8 mouse cellular contexts compared by ENCODE assay signal in genomic region chr17:22360572-22360971, GRCm38 (mm10). TPM values are rescaled to one million over a fixed set of nuclear protein-coding genes. Genes with fewer than 3 reads are reported as not detected.
DNase-seq lines count a peak whose midpoint lies in the region; ATAC-seq and TF ChIP-seq lines count a peak whose summit lies in the region.

No protein-coding gene starts in this region.

- intact Hi-C loops in left cerebral cortex, postnatal 14 days (cut with DNase I), result no loop called here

- no peak for ATAC-seq in lung, postnatal 0 days
- peak; percentile 26; the same call in 1 of the 2 replicates for ATAC-seq in erythroblast, adult 5-6 weeks (replicated peaks; ENCODE audit: low FRiP score, poor library complexity, severe bottlenecking)
- no peak for ATAC-seq in limb, embryonic 13.5 days (ENCODE audit: low FRiP score, low read depth)

- DNase-seq in lung, postnatal 0 days (ENCODE audit: low spot score), result peak; percentile 8
- DNase-seq in lung, postnatal 25 days (ENCODE audit: low spot score), result no peak
- DNase-seq in splenic B cell, adult 2 months (ENCODE audit: low read depth, low spot score), result peak; percentile 29
- no peak for DNase-seq in left cerebral cortex, adult 11 months (ENCODE audit: low spot score)
- no peak for DNase-seq in spleen, adult 18-20 months
- DNase-seq in left cerebral cortex, postnatal 14 days (ENCODE audit: low spot score in 2 of 2), result no peak

- peak overlapping the region; percentile 56 for H3K4me3 ChIP-seq in lung, postnatal 0 days (ENCODE audit: low read depth, low read length)
- H3K4me3 ChIP-seq in limb, embryonic 13.5 days, result peak overlapping the region; percentile 57

- 24% methylated on average over 5 of the region's 5 CpGs for WGBS in lung, postnatal 0 days
- 27% methylated on average over 5 of the region's 5 CpGs for WGBS in limb, embryonic 13.5 days

- TF ChIP-seq EP300 in lung, postnatal 0 days (IDR thresholded peaks at IDR 0.05), result no peak

- H3K4me2 ChIP-seq in lung, postnatal 0 days (replicated peaks; ENCODE audit: low read depth, low read length), result peak overlapping the region; percentile 58
- peak overlapping the region; percentile 68 for H3K4me2 ChIP-seq in limb, embryonic 13.5 days (replicated peaks)

- no peaks in the 10 kb centered on the region for H3K27me3 ChIP-seq in lung, postnatal 0 days (replicated peaks; ENCODE audit: insufficient read depth, low read length)
- no peaks in the 10 kb centered on the region for H3K27me3 ChIP-seq in limb, embryonic 13.5 days
- no peaks in the 10 kb centered on the region for H3K27me3 ChIP-seq in splenic B cell, adult 2 months (ENCODE audit: control insufficient read depth, insufficient read depth, low read length, poor library complexity, severe bottlenecking)

- H3K9ac ChIP-seq in lung, postnatal 0 days (replicated peaks; ENCODE audit: low read depth), result peak overlapping the region; percentile 36; the same call in 1 of the 2 replicates
- H3K9ac ChIP-seq in limb, embryonic 13.5 days, result peak overlapping the region; percentile 75

- H3K4me1 ChIP-seq in lung, postnatal 0 days (ENCODE audit: insufficient read depth, low read depth, low read length), result no peaks in the 10 kb centered on the region
- H3K4me1 ChIP-seq in limb, embryonic 13.5 days, result peaks cover 15% of the 10 kb centered on the region

- H3K36me3 ChIP-seq in lung, postnatal 0 days (ENCODE audit: insufficient read depth, low read length), result no peaks in the 10 kb centered on the region
- H3K36me3 ChIP-seq in limb, embryonic 13.5 days, result peaks cover 25% of the 10 kb centered on the region
- peaks cover 2% of the 10 kb centered on the region; the same call in 1 of the 2 replicates for H3K36me3 ChIP-seq in splenic B cell, adult 2 months (ENCODE audit: control insufficient read depth, insufficient read depth, low read length, poor library complexity, severe bottlenecking)

- 0 out of 2 replicates have a peak, but pooled peaks cover 3% of the 10 kb centered on the region for H3K9me3 ChIP-seq in lung, postnatal 0 days (ENCODE audit: low read length)
- peaks cover 9% of the 10 kb centered on the region; the same call in 1 of the 2 replicates for H3K9me3 ChIP-seq in limb, embryonic 13.5 days

- no peak overlapping the region for H3K27ac ChIP-seq in lung, postnatal 0 days (ENCODE audit: low read length)
- no peak overlapping the region; the same call in 1 of the 2 replicates for H3K27ac ChIP-seq in limb, embryonic 13.5 days

- TF ChIP-seq CTCF in lung, postnatal 0 days (IDR thresholded peaks at IDR 0.05), result no peak

RNA-seq across cellular contexts. Expression of gene Zfp944, which starts 0.6 kb away (rescaled TPM):
- 8.5 and 9.1 TPM in 2 replicates for polyA plus RNA-seq in lung, postnatal 0 days (2015; fragmentation: Nextera tagmentation; extraction: Ambion mirVana)
- total RNA-seq in erythroblast, adult 5-6 weeks (2015; ENCODE audit: low replicate concordance), result 8.8 and 18.4 TPM in 2 replicates
- total RNA-seq in erythroblast, adult 5-6 weeks (2017; ENCODE audit: low replicate concordance), result 3.6 and 9.9 TPM in 2 replicates
- 15.3 and 16.7 TPM in 2 replicates for polyA plus RNA-seq in limb, embryonic 13.5 days (2015; fragmentation: Nextera tagmentation; extraction: Ambion mirVana)
- 1 to 10 TPM; 8.3 to 9.1 TPM for total RNA-seq in left cerebral cortex, postnatal 14 days (2021)

RNA-seq across cellular contexts. Expression of gene Zfp758, which starts 0.7 kb away (rescaled TPM):
- 7.4 and 8.5 TPM in 2 replicates for polyA plus RNA-seq in lung, postnatal 0 days (2015; fragmentation: Nextera tagmentation; extraction: Ambion mirVana)
- total RNA-seq in erythroblast, adult 5-6 weeks (2015; ENCODE audit: low replicate concordance), result 7.1 and 12.1 TPM in 2 replicates
- total RNA-seq in erythroblast, adult 5-6 weeks (2017; ENCODE audit: low replicate concordance), result 11.6 and 12.8 TPM in 2 replicates
- polyA plus RNA-seq in limb, embryonic 13.5 days (2015; fragmentation: Nextera tagmentation; extraction: Ambion mirVana), result 9.0 and 9.2 TPM in 2 replicates
- total RNA-seq in left cerebral cortex, postnatal 14 days (2021), result 1 to 10 TPM; 7.2 to 9.2 TPM

RNA-seq across cellular contexts. Expression of gene CT030661.1, which starts 45.9 kb away (rescaled TPM):
- 9.5 and 10.5 TPM in 2 replicates for polyA plus RNA-seq in lung, postnatal 0 days (2015; fragmentation: Nextera tagmentation; extraction: Ambion mirVana)
- 2.3 and 8.8 TPM in 2 replicates for total RNA-seq in erythroblast, adult 5-6 weeks (2015; ENCODE audit: low replicate concordance)
- 5.2 and 7.9 TPM in 2 replicates for total RNA-seq in erythroblast, adult 5-6 weeks (2017; ENCODE audit: low replicate concordance)
- 12.4 and 12.5 TPM in 2 replicates for polyA plus RNA-seq in limb, embryonic 13.5 days (2015; fragmentation: Nextera tagmentation; extraction: Ambion mirVana)
- total RNA-seq in left cerebral cortex, postnatal 14 days (2021), result 10 to 100 TPM; 10.9 to 11.4 TPM

Comparison
In these comparisons a context has a peak if more than half of its experiments do, and no peak if none do; other contexts are left out.
1. DNase-seq: peak in lung, postnatal 0 days (single experiment) and splenic B cell, adult 2 months (single experiment); none in lung, postnatal 25 days (single experiment), left cerebral cortex, adult 11 months (single experiment), spleen, adult 18-20 months (0 of 2) and left cerebral cortex, postnatal 14 days (0 of 2).